Mouse (Mus musculus) midbrain, embryonic 14.5 days (tissue): Measurements from ENCODE around the gene Armc6. TPM values are rescaled to one million over a fixed set of nuclear protein-coding genes. Genes with fewer than 3 reads are reported as not detected.

Experiments used
- ATAC-seq: fragments of 200-750 bp; cut with Nextera tagmentation; 2 replicates; pipeline ENCODE4 v1.8.0; 2017; ENCODE audit warnings: moderate number of reproducible peaks, moderate library complexity; ENCODE audit not compliant: low FRiP score, low TSS enrichment
- DNase-seq: peaks from one replicate; pipeline ENCODE4 v3.0.0-alpha.2; 2015
- H3K27ac ChIP-seq: fragments of 300-500 bp; sonication (generic); replicated peaks from 2 replicates; pipeline ENCODE4 v1.5.1; 2014; ENCODE audit warnings: mild to moderate bottlenecking, low read depth, low read length, moderate library complexity
- H3K27me3 ChIP-seq: fragments of 300-500 bp; sonication (generic); 2 replicates; pipeline ENCODE4 v1.6.1; 2014; ENCODE audit warnings: low read length, control low read depth, mixed read lengths; ENCODE audit not compliant: control insufficient read depth, insufficient read depth
- H3K36me3 ChIP-seq: fragments of 300-500 bp; sonication (generic); 2 replicates; pipeline ENCODE4 v1.6.1; 2014; ENCODE audit warnings: low read length, control low read depth; ENCODE audit not compliant: control insufficient read depth, insufficient read depth
- H3K4me1 ChIP-seq: fragments of 300-500 bp; sonication (generic); 2 replicates; pipeline ENCODE4 v1.6.1; 2014; ENCODE audit warnings: mild to moderate bottlenecking, antibody characterized with exemption, low read length, control low read depth; ENCODE audit not compliant: control insufficient read depth, insufficient read depth
- H3K4me2 ChIP-seq: fragments of 300-500 bp; sonication (generic); 2 replicates; pipeline ENCODE4 v1.6.1; 2014; ENCODE audit warnings: mild to moderate bottlenecking, low read length, moderate library complexity
- H3K4me3 ChIP-seq: fragments of 300-500 bp; sonication (generic); replicated peaks from 2 replicates; pipeline ENCODE4 v1.5.1; 2014; ENCODE audit warnings: low read depth, low read length
- H3K9ac ChIP-seq: fragments of 300-500 bp; sonication (generic); replicated peaks from 2 replicates; pipeline ENCODE4 v1.6.1; 2014; ENCODE audit warnings: mild to moderate bottlenecking, low read length, moderate library complexity
- H3K9me3 ChIP-seq: fragments of 300-500 bp; sonication (generic); 2 replicates; pipeline ENCODE4 v1.6.1; 2016; ENCODE audit warnings: low read length, control low read depth, mixed read lengths; ENCODE audit not compliant: control insufficient read depth
- WGBS: fragments of 180-500 bp; shearing (Covaris S2); extraction: QIAGEN DNeasy Blood & Tissue Kit; methylation state at CpG from one replicate; pipeline ENCODE4 v1.1.7; 2014; 5-methylcytosine and 5-hydroxymethylcytosine counted together
- polyA plus RNA-seq: library from polyadenylated mRNA; unstranded; fragments of >200 nt; fragmentation: Nextera tagmentation; extraction: Ambion mirVana; gene quantifications from 2 replicates; pipeline ENCODE4 v1.2.1, GENCODE M21; 2014

The Armc6 gene
- polyA plus RNA-seq, 1 experiment from 2014 or later, result 82.5 TPM

DNA sequence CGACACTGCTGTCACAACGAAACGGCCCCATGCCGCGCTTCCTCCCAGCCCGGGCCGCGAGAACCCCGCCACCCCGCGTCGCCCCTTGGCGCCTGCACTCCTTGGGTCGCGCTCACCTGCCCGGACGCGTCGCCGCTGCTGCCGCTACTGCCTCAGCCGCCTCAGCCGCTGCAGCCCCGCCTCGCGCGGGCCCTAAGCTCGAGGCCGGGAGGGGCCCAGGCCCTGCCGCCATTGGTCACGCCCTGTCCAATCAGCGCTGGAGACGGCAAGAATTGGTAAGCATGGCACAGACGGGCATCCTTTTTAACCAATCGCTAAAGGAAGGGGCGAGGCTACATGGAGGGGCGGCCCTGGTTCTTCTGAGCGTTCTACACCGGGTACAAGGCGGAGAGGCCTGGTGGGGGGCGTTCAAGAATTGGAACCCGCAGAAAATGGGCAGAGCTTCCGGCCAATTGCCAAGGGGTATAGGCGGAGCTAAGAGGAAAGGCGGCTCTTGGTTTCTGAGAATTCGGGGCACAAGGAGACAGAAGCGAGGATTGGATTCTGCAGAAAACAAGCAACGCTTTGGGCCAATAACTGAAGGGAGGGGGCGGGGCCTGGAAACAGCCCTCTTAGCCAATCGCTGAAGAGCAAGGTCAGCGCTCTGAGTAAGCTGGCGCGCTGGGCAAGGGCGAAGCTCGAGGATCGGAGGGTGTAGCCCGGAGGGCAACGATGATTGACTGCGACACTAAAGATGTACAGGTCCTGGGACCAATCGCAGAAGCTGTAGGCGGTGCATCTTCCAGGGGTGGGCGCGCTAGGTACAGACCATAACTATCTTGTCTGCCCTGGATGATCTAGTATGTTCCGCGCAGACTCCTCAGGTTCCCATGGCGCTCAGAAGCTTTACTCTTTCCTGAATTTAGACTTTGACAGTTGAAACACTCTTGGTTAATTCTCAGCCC is 21.9 kb downstream of the Armc6 start, which contains the start of gene Slc25a42:
Slc25a42 (minus strand) TSS at position 194 of the 944 bp plus-strand sequence.
- Histone ChIP-seq H3K4me2 (peak within 1 kb of the TSS; percentile 97), H3K36me3 (no peaks in the 10 kb centered on the region), H3K9me3 (no peaks in the 10 kb centered on the region), H3K9ac (peak within 1 kb of the TSS; percentile 60), H3K27ac (peak within 1 kb of the TSS; percentile 70), H3K4me3 (peak within 1 kb of the TSS; percentile 65), H3K4me1 (0 out of 2 replicates have a peak, but pooled peaks cover 9% of the 10 kb centered on the region), H3K27me3 (peaks cover 10% of the 10 kb centered on the region)
- under 1% methylated on average over 66 of the region's 66 CpGs for WGBS
- DNase-seq, result peak; percentile 99
- ATAC-seq, result peak; percentile 99

- H3K36me3 ChIP-seq, result no peaks in the 10 kb centered on the region
- no peak for ATAC-seq
- 3% methylated on average over 29 of the region's 31 CpGs for WGBS
- H3K9me3 ChIP-seq, result no peaks in the 10 kb centered on the region
- H3K27ac ChIP-seq, result peak overlapping the region; percentile 70
- no peak for DNase-seq
- H3K4me2 ChIP-seq, result peak overlapping the region; percentile 97
- H3K27me3 ChIP-seq, result peaks cover 10% of the 10 kb centered on the region
- H3K4me1 ChIP-seq, result 0 out of 2 replicates have a peak, but pooled peaks cover 9% of the 10 kb centered on the region
- H3K9ac ChIP-seq, result peak overlapping the region; percentile 60
- H3K4me3 ChIP-seq, result peak overlapping the region; percentile 65
These were observed 22.5 kb downstream of the Armc6 start for GRCm38 (mm10) chr8:70211726-70212111.

DNA sequence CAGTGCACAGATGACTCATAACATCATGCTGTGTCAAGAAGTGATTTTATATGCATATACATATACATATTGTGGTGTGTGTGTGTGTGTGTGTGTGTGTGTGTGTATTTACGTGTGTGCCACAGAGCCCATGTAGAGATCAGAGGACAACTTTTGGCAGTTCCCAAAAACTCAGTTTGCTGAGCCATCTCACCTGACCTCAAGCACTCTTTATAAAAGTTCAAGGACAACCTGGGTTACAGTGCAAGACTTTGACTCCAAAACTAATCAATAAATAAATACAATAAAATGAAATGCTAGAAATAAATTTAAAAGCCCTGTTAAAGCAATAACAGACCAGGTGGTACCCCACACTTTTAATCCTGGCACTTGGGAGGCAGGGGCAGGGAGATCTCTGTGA is 23.0 kb downstream of the Armc6 start:
- no peaks in the 10 kb centered on the region for H3K36me3 ChIP-seq
- H3K9me3 ChIP-seq, result no peaks in the 10 kb centered on the region
- ATAC-seq (no peak), DNase-seq (no peak)
- H3K4me3 ChIP-seq, result peak overlapping the region; percentile 65
- WGBS, result 83% methylated on average over 1 of the region's 1 CpGs
- no peak overlapping the region for H3K27ac ChIP-seq
- H3K9ac ChIP-seq, result peak overlapping the region; percentile 60
- 0 out of 2 replicates have a peak, but pooled peaks cover 9% of the 10 kb centered on the region for H3K4me1 ChIP-seq
- peak overlapping the region; percentile 97 for H3K4me2 ChIP-seq
- peaks cover 10% of the 10 kb centered on the region for H3K27me3 ChIP-seq

GRCm38 (mm10) chr8:70210538-70210937 is 23.7 kb downstream of the Armc6 start:
- Histone ChIP-seq H3K27me3 (peaks cover 10% of the 10 kb centered on the region), H3K4me1 (0 out of 2 replicates have a peak, but pooled peaks cover 9% of the 10 kb centered on the region), H3K9ac (no peak overlapping the region), H3K4me2 (0 out of 2 replicates have a peak overlapping the region, but pooled peaks have one; percentile 4), H3K27ac (no peak overlapping the region), H3K36me3 (no peaks in the 10 kb centered on the region), H3K9me3 (no peaks in the 10 kb centered on the region), H3K4me3 (no peak overlapping the region)
- WGBS, result 31% methylated on average over 8 of the region's 8 CpGs
- DNase-seq (no peak), ATAC-seq (no peak)

DNA sequence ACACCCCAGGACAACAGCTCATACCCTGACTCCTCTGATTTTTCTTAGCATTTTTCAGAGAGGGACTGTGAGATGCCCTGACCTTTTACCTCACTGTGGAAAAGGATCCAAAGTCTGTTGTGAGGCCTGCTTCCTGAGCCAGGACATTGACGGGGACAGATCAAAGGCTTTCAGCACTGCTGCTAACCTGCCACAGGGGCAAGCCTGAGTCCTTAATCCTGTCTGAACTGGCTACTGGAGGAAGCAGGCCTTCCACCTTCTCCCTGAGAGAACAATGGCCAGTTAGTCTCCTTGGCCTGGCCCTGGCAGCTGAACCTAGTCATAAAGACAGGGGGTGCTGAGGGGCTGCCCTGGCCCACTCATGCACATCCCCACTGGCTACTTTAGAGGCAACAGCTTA is 26.1 kb downstream of the Armc6 start:
- H3K36me3 ChIP-seq, result no peaks in the 10 kb centered on the region
- no peak overlapping the region for H3K27ac ChIP-seq
- peaks cover 10% of the 10 kb centered on the region for H3K27me3 ChIP-seq
- no peak overlapping the region for H3K9ac ChIP-seq
- H3K4me1 ChIP-seq, result 0 out of 2 replicates have a peak, but pooled peaks cover 7% of the 10 kb centered on the region
- WGBS, result 16% methylated on average over 1 of the region's 1 CpGs
- no peak for ATAC-seq
- DNase-seq, result no peak
- H3K9me3 ChIP-seq, result no peaks in the 10 kb centered on the region
- H3K4me2 ChIP-seq, result no peak overlapping the region
- no peak overlapping the region for H3K4me3 ChIP-seq

- ATAC-seq (no peak), DNase-seq (no peak)
These were observed 29.5 kb downstream of the Armc6 start for GRCm38 (mm10) chr8:70204757-70205156.

DNA sequence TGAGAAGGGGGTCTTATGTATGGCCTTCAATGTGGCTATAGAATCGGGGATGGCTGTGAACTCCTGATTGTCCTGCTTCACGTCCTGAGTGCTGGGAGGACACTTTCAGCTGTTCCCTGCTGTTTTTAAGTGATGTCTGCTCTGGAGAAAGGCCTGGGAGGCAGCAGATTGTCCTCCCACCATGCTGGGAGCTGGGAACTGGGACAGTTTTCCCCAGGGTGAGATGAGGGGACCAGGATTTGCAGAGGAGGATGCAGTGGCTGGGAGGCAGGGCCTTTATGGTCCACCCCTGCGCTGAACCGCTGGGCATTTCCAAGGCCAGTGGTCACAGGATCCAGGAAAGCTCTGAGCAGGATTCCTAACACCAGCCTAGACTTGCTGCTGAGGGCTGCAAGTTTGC is 31.2 kb downstream of the Armc6 start:
- WGBS, result 69% methylated on average over 4 of the region's 4 CpGs
- Histone ChIP-seq H3K4me3 (no peak overlapping the region), H3K36me3 (no peaks in the 10 kb centered on the region), H3K9me3 (no peaks in the 10 kb centered on the region), H3K27ac (no peak overlapping the region), H3K9ac (no peak overlapping the region), H3K4me1 (no peaks in the 10 kb centered on the region), H3K27me3 (no peaks in the 10 kb centered on the region), H3K4me2 (no peak overlapping the region)
- DNase-seq (no peak), ATAC-seq (no peak)

More at GRCm38 (mm10) chr8:70204757-70205156, 29.5 kb downstream of the Armc6 start:
- Histone ChIP-seq H3K27me3 (no peaks in the 10 kb centered on the region), H3K4me1 (no peaks in the 10 kb centered on the region), H3K9me3 (no peaks in the 10 kb centered on the region), H3K27ac (no peak overlapping the region), H3K4me2 (no peak overlapping the region), H3K9ac (no peak overlapping the region), H3K4me3 (no peak overlapping the region), H3K36me3 (no peaks in the 10 kb centered on the region)
- WGBS, result 59% methylated on average over 1 of the region's 1 CpGs

GRCm38 (mm10) chr8:70201417-70201816 is 32.8 kb downstream of the Armc6 start:
- Histone ChIP-seq H3K4me2 (no peak overlapping the region), H3K4me3 (no peak overlapping the region), H3K4me1 (no peaks in the 10 kb centered on the region), H3K9me3 (no peaks in the 10 kb centered on the region), H3K27me3 (no peaks in the 10 kb centered on the region), H3K36me3 (no peaks in the 10 kb centered on the region), H3K27ac (no peak overlapping the region), H3K9ac (no peak overlapping the region)
- ATAC-seq (no peak), DNase-seq (no peak)
- 90% methylated on average over 3 of the region's 3 CpGs for WGBS
